Mouse (Mus musculus) liver, adult 10 weeks (tissue): ENCODE data around the gene Lce1e. TPM values are rescaled to one million over a fixed set of nuclear protein-coding genes. Genes with fewer than 3 reads are reported as not detected.

ENCODE experiments used
- polyA plus RNA-seq: library from polyadenylated mRNA; stranded (reverse); fragments of 350-450 nt; fragmentation: Illumina TruSeq; extraction: RNeasy Lipid Tissue Mini Kit (QIAGEN cat#74804); gene quantifications from one replicate; pipeline ENCODE4 v1.2.3, GENCODE M21; 2014; ENCODE audit warnings: low read depth, low replicate concordance

The Lce1e gene
- not detected for polyA plus RNA-seq

DNA sequence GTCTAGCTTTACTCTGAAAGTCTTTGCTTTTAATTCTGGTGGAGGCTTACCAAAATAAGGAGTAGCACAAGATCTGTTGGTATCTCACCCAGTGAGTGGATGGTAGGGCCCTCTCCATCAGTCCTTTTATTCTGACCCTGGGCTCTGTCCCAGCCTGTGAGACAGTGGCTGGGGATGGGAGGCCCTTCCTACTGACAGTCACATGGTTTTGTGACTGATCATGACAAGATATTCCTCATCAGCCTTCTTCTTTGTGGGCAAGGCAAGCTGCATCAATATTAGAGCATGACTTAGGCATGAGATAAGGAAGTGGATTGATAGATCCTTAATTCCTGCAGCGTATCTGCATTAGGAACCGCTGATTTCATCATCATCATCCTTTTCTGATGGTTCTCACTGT lies at the start of gene Lce1e:
TSS of gene Lce1e (minus strand) at position 101 of the 400 bp plus-strand sequence.

DNA sequence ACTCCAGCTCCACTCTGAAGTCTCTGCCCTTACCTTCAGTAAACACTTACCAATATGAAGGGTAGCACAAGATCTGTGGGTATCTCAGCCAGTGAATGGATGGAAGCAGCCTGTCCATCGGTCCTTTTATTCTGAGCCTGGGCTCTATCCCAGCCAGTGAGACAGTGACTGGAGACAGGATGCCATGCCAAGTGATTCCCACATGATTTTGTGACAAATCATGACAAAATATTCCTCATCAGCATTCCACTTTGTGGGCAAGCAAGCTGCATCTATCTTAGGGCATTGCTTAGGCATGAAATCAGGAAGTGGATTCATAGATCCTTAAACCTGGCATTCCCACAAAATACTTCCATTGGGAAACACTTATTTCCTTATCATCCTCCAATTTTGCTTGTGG lies 43.4 kb upstream of the Lce1e start, which contains the start of gene Lce1g:
TSS of gene Lce1g (minus strand) at position 101 of the 400 bp plus-strand sequence.

DNA sequence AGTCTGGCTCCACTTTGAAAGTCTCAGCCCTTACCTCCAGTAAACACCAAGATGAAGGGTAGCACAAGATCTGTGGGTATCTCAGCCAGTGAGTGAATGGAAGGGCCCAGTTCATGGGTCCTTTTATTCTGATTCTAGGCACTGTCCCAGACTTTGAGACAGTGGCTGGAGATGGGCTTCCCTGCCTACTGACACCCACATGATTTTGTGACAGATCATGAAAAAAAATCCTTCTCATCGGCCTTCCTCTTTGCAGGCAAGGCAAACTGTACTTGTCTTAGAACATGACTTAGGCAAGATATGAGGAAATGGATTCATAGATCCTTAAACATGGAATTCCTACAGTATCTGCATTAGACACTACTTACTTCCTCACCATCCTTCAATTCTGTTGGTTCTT lies 30.1 kb upstream of the Lce1e start, which contains the start of gene Gm38119:
TSS of gene Gm38119 (minus strand) at position 101 of the 400 bp plus-strand sequence.

DNA sequence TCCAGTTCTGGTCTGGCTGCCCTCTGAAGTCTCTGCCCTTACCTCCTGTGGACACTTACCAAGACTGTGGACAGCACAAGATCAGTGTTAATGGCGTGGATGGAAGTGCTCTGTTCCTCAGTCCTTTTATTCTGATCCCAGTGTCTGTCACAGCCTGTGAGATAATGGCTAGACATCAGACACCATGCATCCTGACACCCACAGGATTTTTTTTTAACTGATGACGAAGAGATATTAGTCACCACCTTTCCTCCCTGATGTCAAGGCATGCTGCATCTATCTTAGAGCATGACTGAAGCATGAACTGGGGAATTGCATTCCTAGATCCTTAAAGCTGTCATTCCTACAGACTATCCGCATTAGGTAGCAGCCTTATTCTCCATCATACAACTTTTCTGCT lies 11.4 kb upstream of the Lce1e start, which contains the start of gene Lce1f:
TSS of gene Lce1f (minus strand) at position 101 of the 400 bp plus-strand sequence.

DNA sequence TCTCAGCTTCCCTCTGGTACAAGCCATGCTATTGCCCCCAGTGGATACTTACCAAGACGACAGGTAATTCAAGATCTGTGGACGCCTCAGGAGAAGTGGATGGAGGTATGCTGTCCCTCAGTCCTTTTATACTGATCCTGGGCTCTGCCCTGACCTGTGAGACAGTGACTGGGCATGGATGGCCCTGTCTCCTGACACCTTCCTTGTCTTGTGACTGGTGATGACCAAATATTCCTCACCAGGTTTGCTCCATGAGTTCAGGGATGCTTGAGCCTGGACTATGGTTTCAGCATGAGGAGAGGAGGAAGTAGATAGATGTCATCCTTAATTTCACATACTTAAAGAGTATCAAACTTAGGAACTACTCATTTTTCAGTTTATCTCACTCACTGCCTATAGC lies 21.8 kb downstream of the Lce1e start, which contains the start of gene Lce1d:
TSS of gene Lce1d (minus strand) at position 101 of the 400 bp plus-strand sequence.

DNA sequence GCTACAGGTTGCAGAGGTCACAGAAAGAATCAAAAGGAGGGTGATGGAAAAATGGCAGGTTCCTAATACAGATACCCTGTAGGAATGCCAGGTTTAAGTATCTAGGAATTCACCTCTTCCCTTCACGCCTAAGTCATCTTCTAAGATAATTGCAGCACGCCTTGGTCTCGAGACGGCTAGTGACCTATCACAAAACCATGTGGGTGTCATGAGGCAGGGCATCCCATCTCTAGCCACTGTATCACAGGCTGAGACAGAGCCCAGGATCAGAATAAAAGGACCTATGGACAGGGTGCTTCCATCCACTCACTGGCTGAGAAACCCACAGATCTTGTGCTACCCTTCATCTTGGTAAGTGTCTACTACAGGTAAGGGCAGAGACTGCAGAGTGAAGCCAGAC lies 29.9 kb downstream of the Lce1e start, which contains the start of gene Lce1c:
TSS of gene Lce1c (plus strand) at position 301 of the 400 bp plus-strand sequence.

DNA sequence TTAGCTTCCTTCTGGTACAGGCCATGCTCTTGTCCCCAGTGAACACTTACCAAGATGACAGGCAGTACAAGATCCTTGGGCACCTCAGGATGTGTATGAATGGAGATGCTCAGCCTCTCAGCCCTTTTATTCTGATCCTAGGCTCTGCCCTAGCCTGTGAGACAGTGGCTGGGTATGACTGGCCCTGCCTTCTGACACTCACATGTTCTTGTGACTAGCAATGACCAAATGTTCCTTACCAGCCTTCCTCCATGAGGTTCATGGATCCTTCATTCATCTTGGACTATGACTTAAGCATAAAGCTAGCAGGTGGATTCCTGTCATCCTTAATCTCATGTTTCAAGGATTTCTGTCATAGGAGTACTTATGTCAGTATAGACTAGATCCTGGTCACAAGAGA lies 38.7 kb downstream of the Lce1e start, which contains the start of gene Lce1a2:
TSS of gene Lce1a2 (minus strand) at position 101 of the 400 bp plus-strand sequence.

Other genes starting within 250 kb of the Lce1e start
- not detected for gene Sprr1a, start 223.2 kb downstream of the Lce1e start, polyA plus RNA-seq
- gene Sprr4, start 208.6 kb downstream of the Lce1e start, polyA plus RNA-seq = not detected
- not detected for gene 2310046K23Rik, start 174.6 kb downstream of the Lce1e start, polyA plus RNA-seq
- gene Ivl, start 135.3 kb downstream of the Lce1e start, polyA plus RNA-seq = not detected
- gene Smcp, start 120.1 kb downstream of the Lce1e start, polyA plus RNA-seq = not detected
- gene 2210017I01Rik, start 101.6 kb downstream of the Lce1e start, polyA plus RNA-seq = not detected
- not detected for gene Lce6a, start 87.4 kb downstream of the Lce1e start, polyA plus RNA-seq
- gene Lce1a1, start 60.8 kb downstream of the Lce1e start, polyA plus RNA-seq = not detected
- not detected for gene Lce1b, start 52.1 kb downstream of the Lce1e start, polyA plus RNA-seq
- gene Lce1a2, start 38.8 kb downstream of the Lce1e start, polyA plus RNA-seq = not detected
- gene Lce1c, start 29.8 kb downstream of the Lce1e start, polyA plus RNA-seq = not detected
- not detected for gene Lce1d, start 21.9 kb downstream of the Lce1e start, polyA plus RNA-seq
- gene Lce1f, start 11.3 kb upstream of the Lce1e start, polyA plus RNA-seq = not detected
- not detected for gene Gm38119, start 30.0 kb upstream of the Lce1e start, polyA plus RNA-seq
- gene Lce1g, start 43.3 kb upstream of the Lce1e start, polyA plus RNA-seq = not detected
- not detected for gene Lce1h, start 56.0 kb upstream of the Lce1e start, polyA plus RNA-seq
- not detected for gene Lce1i, start 69.8 kb upstream of the Lce1e start, polyA plus RNA-seq
- not detected for gene Lce1j, start 81.4 kb upstream of the Lce1e start, polyA plus RNA-seq
- not detected for gene Lce1k, start 98.8 kb upstream of the Lce1e start, polyA plus RNA-seq
- gene Kprp, start 118.2 kb upstream of the Lce1e start, polyA plus RNA-seq = not detected
- gene Lce1l, start 142.2 kb upstream of the Lce1e start, polyA plus RNA-seq = not detected
- gene 2310050C09Rik, start 161.1 kb upstream of the Lce1e start, polyA plus RNA-seq = not detected
- gene Lce3a, start 217.2 kb upstream of the Lce1e start, polyA plus RNA-seq = not detected
- not detected for gene Lce3b, start 223.9 kb upstream of the Lce1e start, polyA plus RNA-seq
- not detected for gene Lce3c, start 235.4 kb upstream of the Lce1e start, polyA plus RNA-seq
- gene Lce3d, start 248.3 kb upstream of the Lce1e start, polyA plus RNA-seq = not detected